Mouse (Mus musculus): ENCODE results near the gene Rufy4. TPM values are rescaled to one million over a fixed set of nuclear protein-coding genes. Genes with fewer than 3 reads are reported as not detected.

The Rufy4 gene
- polyA plus RNA-seq, 1 experiment = not detected

DNA sequence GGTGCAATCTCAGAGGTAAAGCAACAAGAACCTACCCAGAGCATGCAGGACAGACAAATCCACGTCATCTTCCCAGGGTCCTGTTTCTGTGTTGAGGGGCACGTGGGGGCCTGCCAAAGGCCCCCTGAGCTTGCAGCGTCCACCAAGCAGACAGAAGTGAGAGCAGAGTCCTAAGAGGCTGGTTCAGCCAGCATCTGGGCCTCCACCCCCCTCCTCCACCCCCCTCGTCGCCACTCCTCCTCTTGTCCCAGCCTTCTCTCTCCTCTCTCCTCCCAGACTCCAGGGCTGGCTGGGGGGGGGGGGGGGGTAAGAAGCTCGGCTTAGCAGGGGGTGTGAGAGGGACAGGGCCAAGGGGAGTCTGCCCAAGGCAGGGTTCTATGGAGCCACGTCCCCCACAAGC is 34.2 kb upstream of the Rufy4 start:
- no peak overlapping the region for H3ac ChIP-seq (ENCODE audit: control insufficient read depth, insufficient read length)
- no peak overlapping the region for H3K4me2 ChIP-seq (ENCODE audit: low read depth)
- peaks cover 6% of the 10 kb centered on the region for H3K27me3 ChIP-seq (ENCODE audit: control insufficient read depth, insufficient read depth, insufficient read length)
- no peak for TF ChIP-seq TCF3 (IDR thresholded peaks at IDR 0.05; ENCODE audit: insufficient read length, low read depth)
- no peak for TF ChIP-seq POLR2AphosphoS2 (IDR thresholded peaks at IDR 0.05; ENCODE audit: insufficient read length, low read depth)
- TF ChIP-seq REST (IDR thresholded peaks at IDR 0.05; ENCODE audit: insufficient read depth, insufficient read length) = no peak
- no peak for TF ChIP-seq TCF12 (IDR thresholded peaks at IDR 0.05; ENCODE audit: insufficient read depth, poor library complexity, severe bottlenecking)
- TF ChIP-seq USF1 (IDR thresholded peaks at IDR 0.05; ENCODE audit: low read depth) = no peak
- H3K79me2 ChIP-seq (ENCODE audit: control insufficient read depth, insufficient read depth) = no peaks in the 10 kb centered on the region
- H3K36me3 ChIP-seq (ENCODE audit: control insufficient read depth, insufficient read depth) = no peaks in the 10 kb centered on the region
- no peak overlapping the region for H3K4me3 ChIP-seq

DNA sequence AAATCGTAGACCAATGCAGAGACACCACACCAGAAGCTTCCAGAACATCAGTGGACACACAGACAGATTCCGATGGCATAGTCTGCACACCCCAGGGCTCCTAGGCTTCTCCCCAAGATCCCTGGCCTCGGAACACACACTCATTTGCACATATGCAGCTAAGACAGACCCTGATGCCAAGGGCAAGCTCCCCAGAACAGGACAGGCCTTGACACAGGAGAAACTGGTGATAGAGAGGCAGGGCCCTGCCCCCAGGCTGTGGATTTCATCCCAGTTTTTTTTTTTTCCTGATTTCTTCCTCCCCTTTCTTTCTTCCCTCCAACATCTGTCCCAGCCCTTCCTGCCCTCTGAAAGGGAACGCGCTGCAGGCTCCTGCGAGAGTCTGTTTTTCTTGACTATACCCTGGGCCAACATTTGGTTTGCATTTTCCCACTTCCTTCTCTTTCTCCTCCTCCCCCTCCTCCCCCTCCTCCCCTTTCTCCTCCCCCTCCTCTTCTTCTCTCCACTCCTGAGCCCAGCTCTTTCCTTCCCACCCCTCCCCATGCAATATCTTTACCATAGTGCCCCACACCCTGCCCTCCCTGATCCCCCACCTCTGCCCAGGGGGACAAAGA is 33.6 kb upstream of the Rufy4 start:
- no peak overlapping the region for H3ac ChIP-seq (ENCODE audit: control insufficient read depth, insufficient read length)
- H3K4me2 ChIP-seq (ENCODE audit: low read depth) = no peak overlapping the region
- H3K79me2 ChIP-seq (ENCODE audit: control insufficient read depth, insufficient read depth) = no peaks in the 10 kb centered on the region
- no peak overlapping the region for H3K4me3 ChIP-seq
- H3K36me3 ChIP-seq (ENCODE audit: control insufficient read depth, insufficient read depth) = no peaks in the 10 kb centered on the region
- no peak for TF ChIP-seq POLR2AphosphoS2 (IDR thresholded peaks at IDR 0.05; ENCODE audit: insufficient read length, low read depth)
- no peak for TF ChIP-seq MYOD1 (IDR thresholded peaks at IDR 0.05; ENCODE audit: control insufficient read depth in 1 of 3, insufficient read length in 2 of 3, low read depth in 2 of 3)
- TF ChIP-seq TCF12 (IDR thresholded peaks at IDR 0.05; ENCODE audit: insufficient read depth, poor library complexity, severe bottlenecking) = no peak
- no peak for TF ChIP-seq SRF (IDR thresholded peaks at IDR 0.05; ENCODE audit: control insufficient read depth, insufficient read length, low read depth)
- no peak for TF ChIP-seq USF1 (IDR thresholded peaks at IDR 0.05; ENCODE audit: low read depth)
- no peak for TF ChIP-seq TCF3 (IDR thresholded peaks at IDR 0.05; ENCODE audit: insufficient read length, low read depth)
- TF ChIP-seq E2F4 (IDR thresholded peaks at IDR 0.05; ENCODE audit: insufficient read depth) = no peak
- no peak for TF ChIP-seq MYOG (IDR thresholded peaks at IDR 0.05; ENCODE audit: control insufficient read depth in 1 of 3, insufficient read depth in 1 of 3, insufficient read length in 2 of 3, low read depth in 2 of 3)
- TF ChIP-seq POLR2A (IDR thresholded peaks at IDR 0.05; ENCODE audit: insufficient read length, low read depth) = no peak
- TF ChIP-seq CEBPB (IDR thresholded peaks at IDR 0.05; ENCODE audit: insufficient read depth, poor library complexity, severe bottlenecking) = no peak
- TF ChIP-seq MAX (IDR thresholded peaks at IDR 0.05; ENCODE audit: low read depth) = no peak
- no peak for TF ChIP-seq REST (IDR thresholded peaks at IDR 0.05; ENCODE audit: insufficient read depth, insufficient read length)
- H3K27me3 ChIP-seq (ENCODE audit: control insufficient read depth, insufficient read depth, insufficient read length) = peaks cover 6% of the 10 kb centered on the region

DNA sequence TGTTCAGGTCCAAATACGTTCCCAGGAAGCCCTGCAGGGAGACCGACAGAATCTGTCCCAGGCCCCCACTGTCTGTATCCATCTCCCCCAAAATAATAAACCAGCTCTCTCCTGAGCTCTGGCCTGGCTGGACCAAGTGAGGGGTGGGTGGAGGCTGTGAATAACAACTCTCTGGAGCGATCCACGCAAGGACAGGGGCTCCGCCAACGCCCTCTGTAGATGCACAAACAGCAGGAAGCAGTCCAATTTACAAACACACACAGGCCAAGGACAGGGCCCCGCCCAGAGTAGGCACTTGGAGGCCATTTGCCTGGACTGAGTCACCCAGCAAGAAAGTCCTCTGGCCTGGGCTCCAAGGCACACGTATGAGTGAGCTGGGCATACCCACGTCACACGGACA is 33.1 kb upstream of the Rufy4 start:
- Histone ChIP-seq H3K4me2 (ENCODE audit: low read depth) (no peak overlapping the region), H3K4me3 (no peak overlapping the region), H3ac (ENCODE audit: control insufficient read depth, insufficient read length) (no peak overlapping the region), H3K36me3 (ENCODE audit: control insufficient read depth, insufficient read depth) (no peaks in the 10 kb centered on the region), H3K27me3 (ENCODE audit: control insufficient read depth, insufficient read depth, insufficient read length) (peaks cover 7% of the 10 kb centered on the region), H3K79me2 (ENCODE audit: control insufficient read depth, insufficient read depth) (no peaks in the 10 kb centered on the region)
- no peak for TF ChIP-seq TCF3 (IDR thresholded peaks at IDR 0.05; ENCODE audit: insufficient read length, low read depth)
- no peak for TF ChIP-seq POLR2A (IDR thresholded peaks at IDR 0.05; ENCODE audit: insufficient read length, low read depth)
- TF ChIP-seq E2F4 (IDR thresholded peaks at IDR 0.05; ENCODE audit: insufficient read depth) = no peak
- TF ChIP-seq TCF12 (IDR thresholded peaks at IDR 0.05; ENCODE audit: insufficient read depth, poor library complexity, severe bottlenecking) = no peak
- TF ChIP-seq USF1 (IDR thresholded peaks at IDR 0.05; ENCODE audit: low read depth) = no peak
- no peak for TF ChIP-seq POLR2AphosphoS2 (IDR thresholded peaks at IDR 0.05; ENCODE audit: insufficient read length, low read depth)
- TF ChIP-seq MAX (IDR thresholded peaks at IDR 0.05; ENCODE audit: low read depth) = no peak
- TF ChIP-seq CEBPB (IDR thresholded peaks at IDR 0.05; ENCODE audit: insufficient read depth, poor library complexity, severe bottlenecking) = no peak
- no peak for TF ChIP-seq MYOD1 (IDR thresholded peaks at IDR 0.05; ENCODE audit: control insufficient read depth in 1 of 3, insufficient read length in 2 of 3, low read depth in 2 of 3)
- TF ChIP-seq SRF (IDR thresholded peaks at IDR 0.05; ENCODE audit: control insufficient read depth, insufficient read length, low read depth) = no peak
- no peak for TF ChIP-seq REST (IDR thresholded peaks at IDR 0.05; ENCODE audit: insufficient read depth, insufficient read length)
- TF ChIP-seq MYOG (IDR thresholded peaks at IDR 0.05; ENCODE audit: control insufficient read depth in 1 of 3, insufficient read depth in 1 of 3, insufficient read length in 2 of 3, low read depth in 2 of 3) = no peak

DNA sequence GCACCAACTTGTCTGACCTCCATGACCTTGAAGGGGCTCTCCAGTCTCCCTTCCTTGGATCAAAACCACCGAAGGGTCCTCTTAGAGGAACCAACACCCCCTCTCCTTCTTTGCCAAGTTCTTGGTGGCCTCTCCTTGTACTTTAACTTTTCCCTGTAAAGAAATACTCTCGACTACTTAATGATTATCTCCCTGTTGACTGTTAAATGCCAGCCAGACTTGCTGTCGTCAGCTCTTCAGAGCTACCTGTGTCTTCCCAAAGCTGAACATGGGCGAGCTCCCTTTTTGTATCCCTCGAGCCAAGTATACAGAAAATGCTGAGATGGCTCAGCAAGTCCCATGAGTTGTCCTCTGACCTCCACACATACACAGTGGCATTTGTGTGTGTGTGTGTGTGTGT is 31.9 kb upstream of the Rufy4 start:
- Histone ChIP-seq H3K36me3 (ENCODE audit: control insufficient read depth, insufficient read depth) (no peaks in the 10 kb centered on the region), H3K4me2 (ENCODE audit: low read depth) (no peak overlapping the region), H3K4me3 (no peak overlapping the region), H3K79me2 (ENCODE audit: control insufficient read depth, insufficient read depth) (no peaks in the 10 kb centered on the region), H3ac (ENCODE audit: control insufficient read depth, insufficient read length) (no peak overlapping the region), H3K27me3 (ENCODE audit: control insufficient read depth, insufficient read depth, insufficient read length) (peaks cover 16% of the 10 kb centered on the region)
- TF ChIP-seq MYOD1 (IDR thresholded peaks at IDR 0.05; ENCODE audit: control insufficient read depth in 1 of 3, insufficient read length in 2 of 3, low read depth in 2 of 3) = no peak
- TF ChIP-seq E2F4 (IDR thresholded peaks at IDR 0.05; ENCODE audit: insufficient read depth) = no peak

DNA sequence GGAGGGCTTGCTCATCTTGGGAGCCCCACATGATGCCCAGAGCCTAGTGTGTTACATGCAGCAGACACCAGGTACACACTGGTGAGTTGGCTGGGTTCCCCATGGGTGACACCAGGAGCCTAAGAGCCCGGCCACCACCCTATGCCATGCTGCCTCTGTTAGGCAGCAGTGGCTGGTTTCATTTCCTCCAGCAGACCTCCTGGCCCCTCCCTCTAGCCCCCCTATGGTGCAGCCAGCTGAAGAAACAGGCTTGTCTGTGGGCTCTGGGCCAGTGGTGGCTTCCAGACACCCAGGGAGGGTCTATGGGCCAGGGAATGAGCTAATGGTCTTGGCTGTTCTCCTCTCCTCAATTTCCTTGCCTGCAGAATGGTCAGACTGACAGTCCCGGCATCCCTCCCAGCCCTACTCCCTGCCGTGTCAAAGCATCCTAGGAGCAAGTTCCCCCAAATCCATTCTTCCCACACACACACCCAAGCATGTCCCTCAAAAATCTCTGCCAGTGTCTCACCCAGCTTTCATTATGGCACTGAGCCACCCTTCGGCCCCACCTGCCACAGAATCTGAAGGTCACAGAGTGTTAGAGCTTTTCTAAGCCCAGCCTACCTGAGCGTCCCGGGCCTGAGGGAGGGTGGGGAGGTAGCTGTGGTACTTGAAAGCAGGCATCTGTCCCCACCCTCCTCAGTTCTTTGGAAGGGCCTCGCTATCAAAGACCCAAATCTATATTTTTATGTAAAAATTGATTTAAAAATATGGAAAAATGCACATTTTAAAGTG is 30.7 kb upstream of the Rufy4 start:
- no peaks in the 10 kb centered on the region for H3K79me2 ChIP-seq (ENCODE audit: control insufficient read depth, insufficient read depth)
- H3ac ChIP-seq (ENCODE audit: control insufficient read depth, insufficient read length) = no peak overlapping the region
- H3K36me3 ChIP-seq (ENCODE audit: control insufficient read depth, insufficient read depth) = no peaks in the 10 kb centered on the region
- H3K27me3 ChIP-seq (ENCODE audit: control insufficient read depth, insufficient read depth, insufficient read length) = peaks cover 26% of the 10 kb centered on the region
- H3K4me3 ChIP-seq = no peak overlapping the region
- TF ChIP-seq MYOG (IDR thresholded peaks at IDR 0.05; ENCODE audit: control insufficient read depth in 1 of 3, insufficient read depth in 1 of 3, insufficient read length in 2 of 3, low read depth in 2 of 3) (no peak), MYOD1 (IDR thresholded peaks at IDR 0.05; ENCODE audit: control insufficient read depth in 1 of 3, insufficient read length in 2 of 3, low read depth in 2 of 3) (peak in 1 of 3 experiments; percentile 20), POLR2AphosphoS2 (IDR thresholded peaks at IDR 0.05; ENCODE audit: insufficient read length, low read depth) (no peak)
- H3K4me2 ChIP-seq (ENCODE audit: low read depth) = no peak overlapping the region
